Mouse (Mus musculus) heart, postnatal 0 days (tissue): ENCODE measurements around the gene Ssbp3.

Experiments used
- CTCF ChIP-seq: IDR thresholded peaks from 2 replicates; pipeline ENCODE4 v1.5.1; 2016; ENCODE audit warnings: antibody characterized with exemption, control low read depth, low read depth
- EP300 ChIP-seq: IDR thresholded peaks from 2 replicates; pipeline ENCODE4 v1.6.1; 2016; ENCODE audit warnings: antibody characterized with exemption, low read depth

GRCm38 (mm10) chr4:106955729-106956712, 45.5 kb downstream of the Ssbp3 start:
- TF ChIP-seq CTCF (no peak), EP300 (no peak)
